Mouse (Mus musculus): ENCODE results near the gene Spn. TPM values are rescaled to one million over a fixed set of nuclear protein-coding genes. Genes with fewer than 3 reads are reported as not detected.
"Not testable (repeated sequence)": the region's sequence is repeated elsewhere in the genome, so short reads cannot be mapped to it uniquely, and the experiment has no call there.

The Spn gene
- under 1 TPM; 0.76 to 0.92 TPM for total RNA-seq (2021)

DNA sequence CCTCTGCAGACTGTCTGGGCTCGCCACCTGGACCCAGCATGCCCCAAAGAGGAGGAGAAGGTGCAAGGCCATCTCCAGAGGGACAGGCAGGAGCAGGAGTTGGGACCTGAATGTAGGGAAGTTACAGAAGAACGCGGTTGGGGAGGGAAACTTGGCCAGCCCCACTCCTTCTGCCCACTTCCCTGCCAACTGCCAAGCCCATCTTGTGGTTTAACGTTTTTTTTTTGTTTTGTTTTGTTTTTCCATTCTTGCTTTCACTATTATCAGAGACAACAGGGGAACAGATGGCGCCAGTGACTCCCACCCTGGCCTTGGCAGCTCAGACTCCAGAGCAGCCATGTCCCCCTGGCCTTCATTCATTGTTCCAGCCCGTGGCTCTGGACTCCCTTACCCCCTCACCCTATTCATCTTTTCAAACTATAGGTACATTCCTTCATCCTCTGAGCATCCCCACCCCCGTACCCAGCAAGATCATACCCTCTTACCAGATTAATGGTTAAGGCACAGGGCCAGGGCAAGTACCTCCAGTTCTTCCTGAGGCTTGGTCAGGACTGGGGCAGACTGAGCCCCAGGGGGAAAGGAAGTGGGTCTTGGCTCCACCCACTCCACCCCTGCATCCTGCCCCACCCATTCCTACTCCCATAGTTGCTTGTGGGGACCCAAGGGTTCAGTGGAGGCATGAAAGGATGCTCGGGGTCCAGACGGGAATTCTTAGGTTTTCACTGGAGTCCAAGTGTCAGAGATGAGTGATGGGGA is at the start of gene Spn:
Spn (minus strand) TSS at position 562 of the 756 bp plus-strand sequence.
- no peak for DNase-seq
- intact Hi-C loops (cut with DNase I), result no loop called here

DNA sequence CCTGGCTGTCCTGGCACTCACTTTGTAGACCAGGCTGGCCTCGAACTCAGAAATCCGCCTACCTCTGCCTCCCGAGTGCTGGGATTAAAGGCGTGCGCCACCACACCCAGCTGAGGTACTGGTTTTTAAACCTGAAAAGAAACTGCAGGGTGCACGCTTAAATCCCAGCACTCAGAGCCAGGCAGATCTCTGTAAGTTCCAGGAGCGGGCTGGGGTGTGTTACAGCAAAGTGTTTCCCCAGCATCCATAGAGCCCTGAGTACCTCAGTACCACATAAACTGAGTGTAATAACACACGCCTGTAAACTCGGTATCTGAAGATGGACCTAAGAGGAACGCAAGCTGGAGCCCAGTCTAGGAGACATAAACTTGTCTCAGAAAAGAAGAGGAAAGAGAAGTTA is 49.7 kb upstream of the Spn start:
- intact Hi-C loops (cut with DNase I), result loop anchor here (5.0 kb wide), 1 partner anchor 70 kb away; no protein-coding TSS in a partner anchor
- DNase-seq, result no peak

DNA sequence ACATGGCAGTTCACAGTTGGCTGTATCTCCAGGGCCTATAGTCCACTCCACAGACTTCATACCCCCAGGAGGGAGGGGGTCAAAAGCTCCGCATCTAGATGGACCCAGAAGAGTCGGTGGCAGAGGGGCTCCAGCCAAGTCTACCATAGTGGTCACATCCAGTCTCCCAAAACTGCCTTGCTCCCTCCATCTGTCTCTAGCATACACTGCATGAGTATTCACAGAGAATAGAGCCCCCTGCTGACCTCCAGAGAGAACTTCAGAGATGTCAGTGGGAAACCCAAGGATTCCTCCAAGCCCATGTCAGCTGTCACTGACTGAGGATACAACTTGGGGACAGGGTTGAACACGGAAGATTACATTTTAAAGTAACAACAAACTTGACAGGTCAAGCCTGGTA is 48.0 kb upstream of the Spn start:
- no peak for DNase-seq
- intact Hi-C loops (cut with DNase I), result loop anchor here (5.0 kb wide), 1 partner anchor 68 kb away; no protein-coding TSS in a partner anchor

DNA sequence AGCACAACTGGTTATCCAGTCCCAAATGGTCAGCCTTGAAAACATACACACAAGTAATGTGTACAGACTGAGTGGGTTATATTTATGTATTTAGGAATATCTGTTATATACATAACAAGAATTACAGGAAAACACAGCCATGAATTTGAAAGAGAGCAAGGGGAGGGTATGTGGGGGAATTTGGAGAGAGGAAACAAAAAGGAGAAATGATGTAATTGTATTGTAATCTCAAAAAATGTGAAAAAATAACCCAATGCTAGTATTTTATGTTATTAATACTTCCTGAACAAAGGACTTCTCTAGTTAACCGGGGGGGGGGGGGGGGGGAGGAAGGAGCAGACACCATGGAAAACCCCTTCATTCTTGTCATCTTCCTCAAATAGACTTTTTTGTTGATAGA is 47.1 kb upstream of the Spn start:
- no peak for DNase-seq
- intact Hi-C loops (cut with DNase I), result loop anchor here (5.0 kb wide), 1 partner anchor 67 kb away; no protein-coding TSS in a partner anchor

DNA sequence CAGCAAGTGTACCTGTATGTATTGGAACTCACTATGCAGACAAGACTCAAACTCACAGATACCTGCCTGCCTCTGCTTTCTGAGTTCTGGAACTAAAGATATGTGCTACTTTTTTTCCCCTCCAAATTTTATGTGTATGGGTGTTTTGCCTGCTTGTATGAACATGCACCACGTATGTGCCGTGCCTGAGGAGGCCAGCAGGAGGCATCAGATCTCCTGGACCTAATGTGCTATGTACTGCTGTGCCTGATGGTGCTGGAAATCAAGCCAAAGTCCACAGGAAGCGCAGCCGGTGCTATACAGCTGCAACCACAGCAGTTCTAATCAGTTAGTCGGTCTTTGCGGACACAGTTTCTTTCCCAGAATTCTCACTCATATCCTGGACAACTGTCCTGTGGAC is 46.2 kb upstream of the Spn start:
- no peak for DNase-seq
- intact Hi-C loops (cut with DNase I), result no loop called here

DNA sequence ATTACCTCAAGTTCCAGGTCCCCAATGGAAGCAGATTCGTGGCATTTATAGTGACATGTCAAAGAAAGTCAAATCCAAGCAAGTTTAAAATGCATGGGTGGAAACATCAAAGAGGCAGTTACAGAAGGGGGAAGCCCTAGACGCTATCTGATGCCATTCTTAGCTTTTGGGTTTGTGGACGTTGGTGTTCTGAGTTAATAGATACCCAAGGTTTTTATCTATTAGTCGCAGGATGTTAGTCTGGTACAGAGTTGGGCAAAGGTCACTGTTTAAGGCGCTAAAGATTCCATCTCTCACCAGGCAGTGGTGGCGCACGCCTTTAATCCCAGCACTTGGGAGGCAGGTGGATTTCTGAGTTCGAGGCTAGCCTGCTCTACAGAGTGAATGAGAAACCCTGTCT is 45.7 kb upstream of the Spn start:
- no peak for DNase-seq
- intact Hi-C loops (cut with DNase I), result no loop called here

DNA sequence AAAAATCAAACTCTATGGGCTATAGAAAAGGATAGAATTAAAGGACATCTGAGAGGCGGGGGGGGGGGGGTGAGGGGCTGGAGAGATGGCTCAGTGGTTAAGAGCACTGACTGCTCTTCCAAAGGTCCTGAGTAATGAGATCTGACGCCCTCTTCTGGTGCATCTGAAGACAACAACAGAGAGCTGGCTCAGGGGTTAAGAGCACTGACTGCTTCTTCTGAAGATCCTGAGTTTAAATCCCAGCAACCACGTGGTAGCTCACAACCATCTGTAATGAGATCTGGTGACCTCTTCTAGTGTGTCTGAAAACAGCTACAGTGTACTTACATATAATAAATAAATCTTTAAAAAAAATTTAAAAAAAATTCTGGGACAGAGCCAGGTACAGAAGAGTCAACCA is 44.1 kb upstream of the Spn start:
- DNase-seq; intact Hi-C loops (cut with DNase I): not testable (repeated sequence)

DNA sequence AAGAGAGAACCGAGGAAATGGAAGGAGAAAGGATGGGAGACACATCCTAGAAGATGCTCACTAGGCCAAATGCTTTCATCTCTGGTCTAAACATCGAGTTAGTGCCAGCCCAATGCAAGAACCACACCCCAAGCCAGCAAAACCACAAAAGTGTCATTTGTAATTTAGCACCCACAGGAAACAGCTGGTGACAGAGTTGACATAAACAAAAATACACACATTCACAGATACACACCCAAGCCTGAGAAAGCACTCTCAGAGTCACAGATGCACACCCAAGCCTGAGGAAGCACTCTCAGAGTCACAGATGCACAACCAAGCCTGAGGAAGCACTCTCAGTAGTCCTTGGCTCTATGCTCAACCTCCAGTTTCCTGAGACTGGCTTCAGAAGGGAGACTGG is 43.2 kb upstream of the Spn start:
- intact Hi-C loops (cut with DNase I), result no loop called here
- no peak for DNase-seq

DNA sequence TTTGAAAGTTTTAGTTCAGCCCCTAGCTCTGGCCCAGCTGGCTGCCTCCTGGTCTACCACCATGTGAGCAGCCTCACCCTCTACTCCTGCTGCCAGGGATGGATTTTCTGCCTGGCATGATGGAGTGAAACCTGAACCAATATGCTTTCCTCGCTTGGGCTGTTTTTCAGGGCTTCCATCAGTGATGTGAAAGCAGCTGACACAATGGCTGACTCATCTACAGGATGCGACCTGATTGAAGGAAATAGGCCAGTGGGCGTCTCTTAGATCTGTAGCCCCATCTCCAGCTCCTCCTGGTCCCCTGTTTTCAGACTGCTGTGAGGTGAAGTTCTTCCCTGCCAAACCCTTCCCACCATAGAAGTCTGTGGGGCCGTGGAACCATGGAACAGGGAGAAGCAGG is 39.3 kb upstream of the Spn start:
- intact Hi-C loops (cut with DNase I), result no loop called here
- DNase-seq, result no peak

DNA sequence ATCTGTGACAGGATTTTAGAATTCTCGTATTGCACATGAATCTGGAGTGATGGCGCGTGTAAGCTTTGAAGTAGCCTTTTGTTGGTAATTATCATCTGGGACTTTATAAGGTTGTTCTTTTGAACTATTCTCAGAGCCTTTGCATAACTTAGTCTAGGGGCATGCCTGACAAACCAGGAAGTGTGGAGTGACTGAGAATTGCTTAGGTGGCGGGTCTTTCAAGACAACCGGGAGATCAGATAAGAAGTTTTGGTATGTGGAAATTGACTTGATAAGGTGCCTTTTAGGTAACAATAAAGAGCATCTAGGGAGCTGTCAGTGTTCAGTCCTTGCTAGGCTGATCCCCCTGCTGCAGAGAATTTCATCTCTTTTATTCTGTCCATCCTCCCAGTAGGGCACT is 28.9 kb upstream of the Spn start:
- DNase-seq, result no peak
- intact Hi-C loops (cut with DNase I), result loop anchor here (5.0 kb wide), 1 partner anchor 34 kb away; no protein-coding TSS in a partner anchor

DNA sequence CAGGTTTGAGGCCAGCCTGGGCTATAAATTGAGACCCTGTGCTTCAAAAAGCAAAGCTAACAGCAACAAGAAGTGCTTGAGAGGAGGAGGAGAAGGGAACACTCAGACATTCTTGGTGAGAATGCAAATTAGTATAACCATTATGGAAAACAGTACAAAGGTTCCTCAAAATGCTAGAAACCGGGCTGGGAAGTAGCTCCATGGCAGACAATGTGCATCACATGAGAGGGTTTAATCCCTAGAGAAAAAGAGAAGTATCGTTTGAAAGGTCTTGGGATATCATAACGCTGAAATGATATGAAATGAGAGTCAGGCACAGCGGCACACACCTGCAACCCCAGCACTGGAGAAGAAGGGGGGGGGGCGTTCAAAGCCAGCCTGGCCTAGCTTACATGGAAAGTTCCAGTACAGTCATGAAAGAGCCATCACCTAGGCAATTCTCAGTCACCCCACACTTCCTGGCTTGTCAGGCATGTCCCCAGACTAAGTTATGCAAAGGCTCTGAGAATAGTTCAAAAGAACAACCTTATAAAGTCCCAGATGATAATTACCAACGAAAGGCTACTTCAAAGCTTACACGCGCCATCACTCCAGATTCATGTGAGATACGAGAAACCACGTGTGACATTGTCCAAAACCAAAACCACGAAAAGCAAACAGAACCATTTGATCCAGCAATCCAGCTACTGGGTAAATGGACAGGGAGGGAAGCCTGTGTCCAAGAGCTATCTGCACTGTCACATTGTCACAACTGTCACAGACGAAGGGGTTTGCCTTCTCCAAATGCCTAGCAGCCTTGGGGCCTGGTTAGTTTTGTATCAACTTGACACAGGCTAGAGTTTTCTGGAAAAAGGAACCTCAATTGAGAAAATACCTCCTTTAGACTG is 28.2 kb upstream of the Spn start:
- DNase-seq, result no peak
- intact Hi-C loops (cut with DNase I), result loop anchor here (5.0 kb wide), 1 partner anchor 34 kb away; no protein-coding TSS in a partner anchor

DNA sequence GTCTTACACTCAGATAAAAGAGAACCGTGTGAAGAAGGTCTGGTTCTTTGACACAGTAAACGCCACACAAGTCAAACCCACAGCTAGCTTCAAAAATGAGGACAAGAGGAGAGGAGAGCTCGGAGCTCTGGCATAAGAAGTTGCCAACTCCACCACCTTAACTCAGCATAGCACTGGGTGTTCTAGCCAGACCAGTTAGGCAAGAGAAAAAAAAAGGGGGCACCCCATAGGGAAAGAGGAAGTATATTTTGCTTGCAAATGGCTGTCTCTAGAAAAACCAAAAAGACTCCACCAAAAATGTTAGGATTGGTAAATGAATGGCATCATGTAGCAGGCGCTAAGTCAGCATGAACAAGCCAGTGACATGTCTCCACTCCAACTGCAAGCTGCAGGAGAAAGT is 26.4 kb upstream of the Spn start:
- DNase-seq, result no peak
- intact Hi-C loops (cut with DNase I), result no loop called here

DNA sequence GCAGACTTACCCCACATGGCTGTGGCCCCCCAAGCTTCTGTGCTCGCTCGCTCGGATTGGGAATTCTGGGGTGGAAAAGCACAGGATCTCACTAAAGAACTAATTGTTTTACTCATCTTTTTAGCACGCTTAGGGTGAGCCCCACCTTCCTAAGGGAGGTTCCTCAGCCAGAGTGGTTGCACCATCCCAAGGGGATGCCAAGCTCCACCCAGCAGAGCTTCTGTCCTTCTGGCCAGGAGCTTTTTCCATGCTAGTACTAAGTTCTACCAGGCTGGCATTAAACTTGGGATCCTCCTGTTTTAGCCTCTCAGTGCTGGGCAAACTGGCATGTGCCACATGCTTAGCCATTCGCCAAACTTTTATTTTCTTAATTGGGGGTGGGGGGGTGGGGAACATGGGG is 24.9 kb upstream of the Spn start:
- intact Hi-C loops (cut with DNase I), result no loop called here

DNA sequence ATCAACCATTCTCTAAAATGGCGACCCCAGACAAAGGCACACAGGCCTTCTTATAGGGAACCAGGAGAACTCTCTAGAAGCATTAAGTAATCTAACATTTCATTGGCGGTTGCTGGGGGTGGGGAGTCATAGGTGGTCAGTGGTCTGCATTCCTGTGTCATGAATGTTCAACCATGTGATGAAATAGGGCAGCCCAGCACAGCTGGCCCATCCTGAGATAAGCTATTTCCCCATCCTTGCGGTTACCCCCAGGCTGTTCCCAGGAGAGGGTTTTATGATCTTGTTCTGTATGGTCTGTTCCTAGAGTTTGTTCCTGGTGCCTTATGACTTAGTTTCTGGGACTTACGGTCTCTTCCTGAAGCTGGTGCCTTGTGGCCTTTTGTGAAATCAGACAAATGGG is 19.9 kb upstream of the Spn start:
- intact Hi-C loops (cut with DNase I), result no loop called here
- no peak for DNase-seq

More for the DNA sequence above, 24.9 kb upstream of the Spn start:
- no peak for DNase-seq

DNA sequence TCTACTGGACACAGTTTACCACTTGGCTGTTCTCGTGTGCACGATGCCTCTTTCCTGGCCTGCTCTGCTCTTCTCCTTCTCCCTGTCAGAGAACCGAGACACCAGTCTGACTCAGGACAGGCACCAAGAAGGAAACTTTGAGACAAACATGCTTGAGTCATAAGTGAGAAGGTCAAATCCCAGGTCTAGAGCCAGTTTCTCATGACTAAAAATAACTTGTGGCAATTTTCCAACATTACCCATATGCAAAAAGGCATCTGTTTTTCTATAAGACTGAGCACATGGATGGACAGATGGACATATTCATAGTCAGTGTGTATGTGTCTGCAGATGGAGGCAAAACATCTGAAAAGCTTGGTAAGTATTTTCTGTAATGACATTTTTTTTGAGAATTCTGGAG is 15.9 kb upstream of the Spn start:
- DNase-seq, result no peak

DNA sequence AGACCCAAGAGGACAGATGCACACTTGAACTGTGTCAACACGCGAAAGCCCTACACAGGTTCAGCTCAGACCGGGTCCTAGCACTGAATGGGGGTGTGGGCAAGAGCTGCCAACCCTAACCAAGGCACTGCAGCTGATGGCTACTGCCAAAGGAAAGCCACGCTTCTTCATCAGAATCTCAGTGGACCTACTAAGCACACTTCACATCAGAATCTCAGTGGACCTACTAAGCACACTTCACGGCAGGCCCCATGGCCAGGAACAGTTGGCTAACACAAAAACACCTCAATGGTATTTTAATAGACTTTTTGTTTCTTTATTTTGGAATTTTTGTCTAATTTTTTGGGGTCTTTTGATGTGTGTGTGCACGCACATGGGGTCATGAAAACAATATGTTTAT is 14.8 kb upstream of the Spn start:
- intact Hi-C loops (cut with DNase I), result no loop called here
- DNase-seq, result no peak

More for the DNA sequence above, 15.9 kb upstream of the Spn start:
- intact Hi-C loops (cut with DNase I), result no loop called here

DNA sequence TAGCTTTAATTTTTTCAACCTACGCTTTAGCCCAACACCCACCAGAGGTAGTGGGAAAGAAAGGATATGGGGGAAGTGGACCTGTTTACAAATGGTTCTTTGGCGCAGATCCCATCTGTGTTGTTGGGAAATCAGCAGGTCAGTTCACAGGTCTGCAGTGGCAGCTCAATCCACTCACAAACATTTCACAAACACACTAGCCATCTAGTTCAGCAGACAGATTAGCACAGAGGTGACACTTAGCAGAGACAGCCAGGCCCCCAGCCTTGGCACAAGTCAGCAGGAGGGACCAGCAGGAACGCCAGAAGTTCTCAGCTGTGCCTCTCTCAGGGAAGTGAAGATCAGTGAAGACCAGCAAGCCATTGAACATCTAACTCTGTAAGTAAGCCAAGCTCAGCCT is 10.3 kb upstream of the Spn start:
- intact Hi-C loops (cut with DNase I), result no loop called here
- no peak for DNase-seq

DNA sequence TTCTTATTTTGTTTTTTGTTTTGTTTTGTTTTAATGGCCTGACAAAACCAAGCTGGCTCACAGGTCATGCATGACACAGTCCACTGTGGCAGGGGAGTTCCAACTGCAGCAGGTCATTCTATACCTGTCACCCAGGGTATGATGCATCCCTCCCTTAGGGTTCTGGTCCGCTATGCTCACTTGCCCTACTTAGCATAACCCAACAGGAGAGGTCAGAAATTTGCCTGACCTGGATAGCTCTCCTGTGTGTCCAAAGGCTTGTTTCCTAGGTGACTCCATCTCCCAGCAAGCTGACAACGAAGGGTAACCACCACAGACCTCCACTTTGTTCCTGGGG is 8.6 kb upstream of the Spn start:
- DNase-seq, result no peak
- intact Hi-C loops (cut with DNase I), result no loop called here

DNA sequence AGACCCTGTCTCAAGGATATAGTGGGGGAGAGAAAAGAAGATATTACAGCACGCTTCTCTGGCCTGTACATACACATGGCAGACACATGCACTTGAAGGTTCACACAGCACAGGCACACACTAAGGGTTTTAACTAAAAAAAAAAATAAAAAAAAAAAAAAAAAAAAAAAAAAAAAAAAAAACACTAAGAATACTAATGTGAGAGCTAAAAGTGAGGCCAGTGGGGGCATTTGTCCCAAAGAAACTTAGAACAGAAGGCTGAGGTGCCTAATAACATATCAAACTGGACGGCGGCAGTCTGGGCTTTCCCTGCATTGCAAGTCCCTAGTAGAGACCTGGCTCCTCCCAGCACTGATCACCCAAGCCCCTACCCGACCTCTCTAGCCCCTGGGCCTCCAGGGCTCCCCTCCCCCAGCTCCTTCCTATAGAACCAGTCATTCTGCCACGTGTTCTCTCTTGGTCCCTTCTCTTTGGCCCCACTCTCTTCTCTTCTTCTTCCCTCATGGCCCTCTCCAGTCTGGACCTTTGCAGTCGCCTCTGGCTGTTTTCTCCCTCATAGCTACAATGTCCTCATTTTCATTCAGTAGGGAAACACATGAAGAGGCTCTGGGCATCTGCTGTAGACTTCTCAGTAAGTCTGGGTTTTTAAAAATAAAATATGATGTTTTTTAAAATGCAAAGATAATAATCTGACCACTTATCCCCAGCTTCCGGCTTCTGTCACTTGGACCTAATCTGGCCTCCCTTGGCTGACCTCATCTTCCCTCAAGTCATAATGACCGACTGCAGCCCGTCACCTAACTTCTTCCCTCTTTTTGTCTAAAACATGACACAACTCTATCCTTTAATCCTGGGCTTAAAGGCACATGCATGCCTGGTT is 8.0 kb upstream of the Spn start:
- no peak for DNase-seq
- intact Hi-C loops (cut with DNase I), result no loop called here

DNA sequence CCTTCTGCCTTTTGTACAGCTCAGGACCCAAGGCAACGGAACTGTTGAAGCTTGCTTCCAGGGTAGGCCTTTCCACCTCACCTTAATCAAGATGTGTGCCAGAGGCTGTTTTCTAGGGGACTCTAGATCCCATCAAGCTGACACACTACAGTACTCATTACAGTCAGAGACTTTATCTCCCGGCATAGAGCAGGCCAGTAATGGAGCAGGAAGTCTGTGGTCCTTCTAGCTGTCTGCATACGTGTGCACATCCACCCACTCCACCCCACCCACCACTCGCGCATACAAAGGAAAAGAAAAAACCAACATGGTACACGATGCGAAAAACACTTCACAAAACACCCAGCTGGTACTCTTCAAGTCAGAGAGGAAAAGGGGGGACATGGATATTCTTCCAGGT is 6.8 kb upstream of the Spn start:
- intact Hi-C loops (cut with DNase I), result no loop called here

DNA sequence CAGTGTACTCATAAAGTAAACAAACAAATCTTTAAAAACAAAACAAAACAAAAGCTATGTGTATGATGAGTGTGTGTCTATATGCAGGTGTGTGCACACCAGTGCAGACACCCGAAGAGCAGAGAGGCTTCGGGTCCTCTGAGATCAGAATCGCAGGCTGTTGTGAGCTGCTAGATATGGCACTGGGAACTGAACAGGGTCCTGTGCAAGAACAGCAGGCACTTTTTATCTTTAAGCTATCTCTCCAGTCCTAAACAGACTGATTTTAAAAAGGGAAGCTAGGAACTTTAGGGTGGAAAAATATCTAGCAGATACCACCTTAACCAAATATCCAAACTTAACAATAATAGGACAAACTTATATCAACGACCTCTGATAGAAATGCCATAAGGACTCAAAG is 5.0 kb upstream of the Spn start:
- intact Hi-C loops (cut with DNase I), result no loop called here
- no peak for DNase-seq

More for the DNA sequence above, 6.8 kb upstream of the Spn start:
- no peak for DNase-seq
